Mouse (Mus musculus) spleen, adult 18-20 months (tissue): ENCODE data around the gene Fgfr2.

Experiments used
- DNase-seq, 2 experiments: peaks; one replicate each; pipeline ENCODE4 v3.0.0; 2022; ENCODE audit warnings: mixed read lengths in 2 of 2

Gene Fgfr2

GRCm38 (mm10) chr7:132767999-132768370, 355.2 kb downstream of the Fgfr2 start:
- DNase-seq: no peak

GRCm38 (mm10) chr7:132767233-132767998, 355.7 kb downstream of the Fgfr2 start:
- DNase-seq: no peak

- DNase-seq: no peak
Observed at GRCm38 (mm10) chr7:132766235-132766871, 356.8 kb downstream of the Fgfr2 start.

GRCm38 (mm10) chr7:132765629-132766186, 357.4 kb downstream of the Fgfr2 start:
- DNase-seq: no peak

- DNase-seq: no peak
Observed at GRCm38 (mm10) chr7:132764896-132765491, 358.2 kb downstream of the Fgfr2 start.

GRCm38 (mm10) chr7:132764314-132764713, 358.8 kb downstream of the Fgfr2 start:
- no peak for DNase-seq

- no peak for DNase-seq
Observed at GRCm38 (mm10) chr7:132763911-132764310, 359.2 kb downstream of the Fgfr2 start.

GRCm38 (mm10) chr7:132763351-132763750, 359.8 kb downstream of the Fgfr2 start:
- no peak for DNase-seq

GRCm38 (mm10) chr7:132761409-132761808, 361.7 kb downstream of the Fgfr2 start:
- DNase-seq: no peak

GRCm38 (mm10) chr7:132760589-132761180, 362.5 kb downstream of the Fgfr2 start:
- no peak for DNase-seq

GRCm38 (mm10) chr7:132759926-132760325, 363.2 kb downstream of the Fgfr2 start:
- DNase-seq: no peak

GRCm38 (mm10) chr7:132759405-132759891, 363.7 kb downstream of the Fgfr2 start:
- no peak for DNase-seq

- DNase-seq: no peak
Observed at GRCm38 (mm10) chr7:132758875-132759274, 364.3 kb downstream of the Fgfr2 start.

GRCm38 (mm10) chr7:132756325-132756724, 366.8 kb downstream of the Fgfr2 start:
- DNase-seq: no peak

- DNase-seq: no peak
Observed at GRCm38 (mm10) chr7:132754389-132754750, 368.8 kb downstream of the Fgfr2 start.

- DNase-seq: no peak
Observed at GRCm38 (mm10) chr7:132753518-132754388, 369.4 kb downstream of the Fgfr2 start.

- no peak for DNase-seq
Observed at GRCm38 (mm10) chr7:132751716-132752115, 371.4 kb downstream of the Fgfr2 start.

- DNase-seq: no peak
Observed at GRCm38 (mm10) chr7:132749504-132749903, 373.6 kb downstream of the Fgfr2 start.

GRCm38 (mm10) chr7:132748076-132748769, 374.9 kb downstream of the Fgfr2 start:
- no peak for DNase-seq

- DNase-seq: no peak
Observed at GRCm38 (mm10) chr7:132747096-132747495, 376.1 kb downstream of the Fgfr2 start.

GRCm38 (mm10) chr7:132742912-132743311, 380.2 kb downstream of the Fgfr2 start:
- DNase-seq: no peak

GRCm38 (mm10) chr7:132739829-132740228, 383.3 kb downstream of the Fgfr2 start:
- no peak for DNase-seq
